Mouse (Mus musculus) cerebellum, adult 9-11 months (tissue): ENCODE measurements around the gene Adamts12.

Experiments
- DNase-seq: peaks from one replicate; pipeline ENCODE4 v3.0.0; 2022

Adamts12 gene

GRCm38 (mm10) chr15:11082961-11083569, 18.5 kb downstream of the Adamts12 start:
- DNase-seq = no peak

GRCm38 (mm10) chr15:11083678-11084077, 19.1 kb downstream of the Adamts12 start:
- no peak for DNase-seq

- no peak for DNase-seq
Observed at GRCm38 (mm10) chr15:11084241-11084992, 19.8 kb downstream of the Adamts12 start.

GRCm38 (mm10) chr15:11084993-11085365, 20.4 kb downstream of the Adamts12 start:
- DNase-seq = no peak

- DNase-seq = no peak
Observed at GRCm38 (mm10) chr15:11089494-11089893, 24.9 kb downstream of the Adamts12 start.

GRCm38 (mm10) chr15:11095566-11095965, 31.0 kb downstream of the Adamts12 start:
- no peak for DNase-seq

- no peak for DNase-seq
Observed at GRCm38 (mm10) chr15:11097967-11098702, 33.5 kb downstream of the Adamts12 start.

- DNase-seq = no peak
Observed at GRCm38 (mm10) chr15:11098940-11099339, 34.4 kb downstream of the Adamts12 start.

GRCm38 (mm10) chr15:11100917-11101316, 36.3 kb downstream of the Adamts12 start:
- DNase-seq = no peak

GRCm38 (mm10) chr15:11105101-11105500, 40.5 kb downstream of the Adamts12 start:
- no peak for DNase-seq

- no peak for DNase-seq
Observed at GRCm38 (mm10) chr15:11107376-11107775, 42.8 kb downstream of the Adamts12 start.

GRCm38 (mm10) chr15:11114631-11115197, 50.1 kb downstream of the Adamts12 start:
- DNase-seq = no peak

GRCm38 (mm10) chr15:11116303-11116702, 51.7 kb downstream of the Adamts12 start:
- DNase-seq = peak; percentile 3

- DNase-seq = no peak
Observed at GRCm38 (mm10) chr15:11116853-11117252, 52.3 kb downstream of the Adamts12 start.

- DNase-seq = no peak
Observed at GRCm38 (mm10) chr15:11118371-11118770, 53.8 kb downstream of the Adamts12 start.

GRCm38 (mm10) chr15:11121721-11122120, 57.1 kb downstream of the Adamts12 start:
- no peak for DNase-seq

- no peak for DNase-seq
Observed at GRCm38 (mm10) chr15:11125361-11125760, 60.8 kb downstream of the Adamts12 start.

- DNase-seq = no peak
Observed at GRCm38 (mm10) chr15:11128457-11128856, 63.9 kb downstream of the Adamts12 start.

GRCm38 (mm10) chr15:11132586-11133558, 68.3 kb downstream of the Adamts12 start:
- no peak for DNase-seq

GRCm38 (mm10) chr15:11145581-11145980, 81.0 kb downstream of the Adamts12 start:
- DNase-seq = no peak

- no peak for DNase-seq
Observed at GRCm38 (mm10) chr15:11159386-11159785, 94.8 kb downstream of the Adamts12 start.

GRCm38 (mm10) chr15:11160759-11161158, 96.2 kb downstream of the Adamts12 start:
- no peak for DNase-seq
